Mouse (Mus musculus) CD4-positive, CD25-positive, alpha-beta regulatory T cell, adult 2 months (primary cell): ENCODE results near the gene Pitpnm2.

Source experiments
- DNase-seq: peaks from one replicate; pipeline ENCODE4 v3.0.0-alpha.2; 2012; ENCODE audit warnings: low read depth, low spot score

Gene Pitpnm2

DNA sequence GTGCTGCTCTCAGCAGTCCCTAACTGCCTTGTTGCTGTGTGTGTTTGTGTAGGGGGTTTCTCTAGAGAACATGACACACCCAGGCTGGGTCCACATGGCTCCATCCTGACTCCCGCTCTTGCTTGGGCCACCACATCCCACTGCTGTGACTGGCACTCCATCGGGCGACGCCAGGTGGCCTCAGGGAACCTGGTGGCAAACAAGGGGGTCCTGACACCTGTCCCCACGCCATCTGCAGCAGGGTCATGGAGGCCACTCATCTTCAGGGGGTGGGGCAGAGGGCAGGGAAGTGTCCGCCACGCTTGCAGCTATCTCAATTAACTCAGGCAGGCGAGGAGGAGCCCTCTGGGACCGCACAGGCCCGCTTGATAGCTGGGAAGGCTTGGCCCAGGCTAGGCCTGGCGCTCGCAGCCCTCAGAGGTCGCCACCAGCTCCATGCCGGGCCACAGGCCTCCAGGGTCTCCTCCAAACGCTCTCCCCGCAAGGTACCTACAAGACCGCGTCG, 154.4 kb downstream of the Pitpnm2 start:
- DNase-seq = no peak

DNA sequence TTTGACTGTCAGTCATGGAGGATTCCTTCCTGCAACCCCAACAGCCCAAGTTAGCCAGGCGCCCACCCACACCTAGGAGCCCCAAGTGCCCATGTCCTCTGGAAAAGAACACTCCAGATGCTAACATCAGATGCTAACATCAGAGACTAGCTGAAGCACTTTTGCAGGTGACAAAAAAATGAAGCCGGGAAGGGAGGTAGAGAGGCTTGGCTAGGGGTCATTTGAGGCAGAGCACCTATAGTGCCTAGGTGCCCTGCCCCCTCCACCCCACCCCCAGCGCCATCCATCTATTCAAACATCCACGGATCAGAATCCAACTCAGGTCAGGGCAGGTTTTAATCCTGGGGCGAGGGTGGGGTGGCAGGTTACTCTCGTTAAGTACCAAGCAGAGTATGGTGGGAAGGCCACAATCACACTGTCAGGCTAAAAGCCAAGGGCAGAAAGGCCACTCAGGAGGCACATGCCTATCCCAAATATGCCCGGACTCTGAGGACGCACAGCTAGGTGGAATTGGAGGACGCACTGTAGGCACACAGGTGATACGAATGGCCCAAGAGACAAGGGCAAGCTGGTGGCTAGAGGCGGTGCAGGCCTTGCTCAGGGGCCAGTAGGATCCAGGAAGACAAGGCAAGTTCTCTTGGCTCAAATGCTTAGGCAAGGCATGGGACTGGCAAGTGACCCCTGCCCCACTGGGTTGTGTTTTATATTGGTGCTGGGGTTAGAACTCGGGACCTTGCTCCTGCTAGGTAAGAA, 155.5 kb downstream of the Pitpnm2 start:
- DNase-seq = no peak

DNA sequence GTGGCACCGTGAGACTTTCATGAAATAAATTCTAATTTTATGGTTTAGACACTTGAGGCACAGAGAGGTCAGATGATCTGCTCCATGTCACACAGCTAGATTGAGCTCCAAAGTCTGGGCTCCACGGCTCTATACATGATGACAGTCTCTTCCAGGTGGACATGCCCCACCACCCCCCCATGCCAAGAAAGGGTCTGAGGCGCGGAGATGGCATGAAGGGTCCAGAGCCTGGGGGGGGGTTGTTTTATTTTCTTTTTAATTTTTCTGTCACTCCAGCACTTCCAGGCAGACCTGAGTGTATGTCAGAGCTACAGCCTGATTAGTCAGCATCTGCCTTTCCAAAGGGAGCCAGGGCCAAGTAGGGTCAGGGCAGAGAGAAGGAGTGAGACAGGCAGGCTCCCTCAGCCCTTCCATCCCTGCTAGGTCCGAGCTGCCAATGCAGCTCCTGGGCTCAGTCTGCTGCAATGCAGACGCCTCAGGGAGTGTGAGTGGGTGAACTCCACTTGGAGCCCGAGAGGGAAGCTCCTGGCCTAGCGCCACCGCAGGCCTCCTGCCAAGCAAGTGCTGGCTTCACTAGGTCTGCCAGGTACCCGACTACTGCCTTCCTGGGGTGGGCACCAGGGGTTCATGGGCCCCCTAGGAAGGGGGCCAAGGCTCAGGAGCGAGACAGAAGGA, 156.3 kb downstream of the Pitpnm2 start:
- no peak for DNase-seq

DNA sequence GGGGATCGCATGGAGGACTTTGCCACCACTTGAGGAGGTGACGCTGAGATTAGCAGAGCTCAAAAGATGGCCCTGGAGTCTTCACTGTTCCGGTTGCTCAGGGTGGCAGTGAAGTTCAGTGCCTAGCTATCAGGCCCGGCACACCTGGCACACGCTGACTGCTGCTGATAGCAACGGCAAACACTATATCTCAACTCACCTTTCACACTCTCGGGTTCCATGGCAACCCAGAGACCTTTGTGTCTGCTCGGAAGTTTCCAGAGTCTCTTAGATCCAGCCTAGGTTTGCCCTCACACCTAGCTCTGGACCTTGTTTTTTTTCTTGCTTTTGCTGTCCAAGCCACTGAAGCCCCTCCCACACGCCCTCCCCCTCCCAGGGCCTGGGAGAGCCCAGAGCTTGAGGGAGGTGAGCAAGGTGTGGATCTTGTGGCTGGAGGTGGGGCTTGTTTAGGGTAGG, 157.6 kb downstream of the Pitpnm2 start:
- DNase-seq = no peak

DNA sequence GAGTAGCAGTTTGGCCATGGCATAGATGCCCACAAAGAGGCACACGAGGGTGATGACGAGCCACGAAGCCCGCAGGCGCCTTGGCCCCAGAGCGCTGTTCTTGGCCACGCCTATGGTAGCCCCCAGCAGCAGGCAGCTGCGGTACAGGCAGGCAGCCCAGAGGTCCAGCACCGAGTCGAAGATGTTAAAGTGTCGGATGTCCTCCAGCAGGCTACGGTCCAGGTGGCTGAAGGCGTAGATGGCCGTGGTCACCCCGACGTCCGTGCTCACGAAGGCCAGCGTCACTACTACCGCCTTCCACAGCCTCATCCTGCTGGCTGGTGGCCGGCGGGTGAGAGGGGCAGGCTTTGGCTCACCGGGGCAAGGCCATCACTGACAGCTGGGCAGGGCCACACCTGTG, 159.7 kb downstream of the Pitpnm2 start:
- DNase-seq = no peak

DNA sequence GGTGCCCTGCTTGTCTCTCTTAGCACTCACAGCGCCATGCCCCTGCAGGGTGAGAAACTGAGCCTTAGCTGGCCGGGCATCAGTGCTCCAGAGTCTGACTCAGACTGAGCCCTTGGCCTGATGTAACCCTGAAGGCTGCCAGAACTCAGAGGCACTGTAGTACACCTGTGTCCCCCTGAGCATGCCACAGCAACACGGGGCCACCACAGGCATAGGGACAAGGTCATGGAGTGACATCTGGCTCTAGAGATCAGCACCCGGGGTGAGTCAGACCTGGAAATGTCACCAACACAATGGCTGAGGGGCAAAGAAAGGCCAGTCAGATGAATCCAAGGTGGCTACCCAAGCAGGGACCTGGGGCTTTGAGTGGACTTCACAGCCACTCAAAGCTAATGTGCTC, 162.7 kb downstream of the Pitpnm2 start:
- no peak for DNase-seq

DNA sequence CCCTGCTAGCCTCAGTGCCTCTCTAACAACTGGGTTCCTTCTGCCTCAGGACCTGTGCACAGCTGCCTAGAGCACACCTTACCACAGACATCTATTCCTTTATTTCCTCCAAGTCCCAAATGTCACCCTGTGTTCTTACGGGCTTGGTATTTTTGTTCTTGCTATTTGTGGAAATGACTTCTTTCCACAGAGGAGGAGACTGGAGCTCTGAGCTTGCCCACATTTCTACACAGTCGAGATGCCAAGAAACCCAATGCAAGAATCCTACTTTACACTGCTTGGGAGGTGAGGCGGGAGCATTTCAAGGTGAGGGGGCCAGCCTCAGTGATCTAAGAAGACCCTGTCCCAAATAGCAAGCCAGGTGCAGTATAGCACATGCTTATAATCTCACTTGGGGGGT, 164.0 kb downstream of the Pitpnm2 start:
- DNase-seq = no peak

DNA sequence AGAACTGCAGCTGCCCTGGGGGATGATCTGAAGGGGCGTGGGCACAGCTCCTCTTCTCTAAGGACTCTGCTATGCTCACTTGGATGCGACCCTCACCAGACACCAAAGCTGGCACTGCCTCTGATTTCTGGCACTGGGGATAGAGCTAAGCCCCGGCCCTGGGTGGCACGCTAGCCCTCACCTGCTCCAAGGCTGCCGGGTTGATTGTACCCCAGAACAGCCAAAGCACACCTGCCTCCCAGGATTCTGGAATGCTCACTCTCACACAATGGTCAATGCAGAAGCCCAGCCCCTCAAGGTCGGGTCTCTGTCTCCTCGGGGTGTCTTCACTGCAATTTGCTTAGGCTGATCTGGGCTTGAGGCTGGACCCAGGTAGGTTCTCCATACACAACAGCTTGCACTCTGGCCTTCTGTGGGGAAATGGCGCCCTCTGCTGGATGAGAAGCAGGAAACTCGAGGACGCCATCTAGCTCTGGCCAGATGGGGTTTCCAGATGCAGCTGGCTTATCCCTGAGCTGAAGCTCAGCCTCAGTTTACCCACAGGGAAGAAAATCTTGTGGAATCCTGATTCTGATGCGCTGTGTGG, 164.9 kb downstream of the Pitpnm2 start:
- peak; percentile 93 for DNase-seq

DNA sequence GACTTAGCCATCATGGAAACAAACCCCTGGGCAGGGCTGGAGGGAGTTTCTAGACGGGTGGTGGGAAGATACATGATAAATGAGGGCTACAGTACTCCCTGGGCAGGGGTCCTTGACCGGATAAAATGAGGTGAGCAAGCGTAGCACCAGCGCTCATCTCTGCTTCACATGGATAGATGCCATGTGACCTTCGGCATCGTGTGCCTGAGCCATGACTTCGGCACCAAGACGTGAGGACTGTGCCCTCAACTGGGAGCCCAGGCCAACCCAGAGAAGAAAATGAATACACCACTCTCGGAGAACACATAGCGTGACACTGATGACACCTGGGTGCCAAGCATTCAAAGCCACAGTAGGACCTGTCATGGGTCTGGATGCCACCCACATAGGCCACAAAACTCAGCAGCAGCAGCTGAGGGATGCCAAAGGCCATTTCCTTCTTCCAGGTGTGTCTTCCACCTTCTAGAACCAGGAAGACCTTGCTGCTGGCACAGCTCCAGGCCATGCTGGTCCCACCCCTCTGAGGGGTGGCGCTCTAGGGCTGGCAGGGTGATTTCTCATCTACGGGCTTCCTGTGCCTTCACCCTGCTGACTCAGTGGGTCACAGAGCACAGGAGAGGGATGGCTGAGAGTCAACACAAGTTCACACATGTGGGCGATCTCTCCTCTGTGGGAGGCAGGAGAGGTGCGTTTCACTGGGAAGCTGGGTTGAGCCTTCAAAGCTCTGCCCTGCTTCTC, 165.5 kb downstream of the Pitpnm2 start:
- DNase-seq = peak; percentile 86

DNA sequence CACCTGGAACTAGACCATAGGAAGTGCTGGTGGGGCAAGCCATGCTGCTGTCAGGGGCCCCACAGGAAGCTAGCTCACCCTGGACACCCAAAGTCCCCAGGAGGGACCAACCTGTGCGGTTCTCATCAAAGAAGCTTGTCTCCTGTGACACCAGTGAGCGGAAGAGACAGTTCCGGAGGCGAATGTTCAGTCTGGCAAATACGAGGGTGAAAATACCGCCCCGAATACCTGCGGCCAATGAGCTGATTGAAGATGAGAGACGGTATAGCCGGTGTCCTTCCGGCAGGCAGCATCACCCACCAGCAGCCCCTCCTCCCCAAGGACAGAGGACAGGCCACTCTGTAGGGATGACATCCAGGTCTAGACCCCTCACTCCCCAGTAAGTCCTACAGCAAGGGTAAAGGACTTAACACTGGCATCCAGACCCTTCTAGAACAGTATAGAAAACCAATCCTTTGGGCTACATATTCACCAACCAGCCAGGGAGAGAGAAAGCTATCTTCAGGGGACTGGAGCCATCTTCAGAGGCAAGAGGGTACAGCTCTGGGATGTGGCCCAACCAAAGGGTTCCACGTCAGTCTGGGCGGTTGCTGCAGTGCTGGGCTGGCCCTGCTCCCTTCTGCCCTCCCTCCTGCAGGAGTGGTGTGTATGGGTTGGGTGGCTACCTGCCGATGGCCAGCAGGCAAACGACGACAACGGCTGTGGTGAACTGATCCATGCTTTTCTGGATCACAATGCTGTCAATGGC, 166.4 kb downstream of the Pitpnm2 start:
- DNase-seq = peak; percentile 75

DNA sequence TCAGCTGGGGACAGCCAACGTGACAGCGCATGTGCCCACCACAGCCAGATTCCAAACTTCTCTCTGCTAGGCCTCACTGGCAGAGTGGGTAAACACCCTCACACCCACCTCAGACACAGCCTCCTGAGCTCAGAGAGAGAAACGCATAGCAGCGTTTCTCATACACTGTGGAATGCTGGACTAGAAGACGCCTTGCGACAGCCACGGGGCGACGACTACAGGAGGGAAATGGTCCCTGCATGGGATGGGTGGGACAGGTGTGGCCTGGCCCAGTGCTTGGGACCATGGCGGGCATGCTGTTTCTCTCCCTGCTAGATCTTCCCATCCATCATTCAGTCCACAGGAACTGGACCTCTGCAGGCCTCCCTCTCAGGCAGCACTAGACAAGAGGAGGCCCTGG, 167.1 kb downstream of the Pitpnm2 start:
- peak; percentile 52 for DNase-seq

DNA sequence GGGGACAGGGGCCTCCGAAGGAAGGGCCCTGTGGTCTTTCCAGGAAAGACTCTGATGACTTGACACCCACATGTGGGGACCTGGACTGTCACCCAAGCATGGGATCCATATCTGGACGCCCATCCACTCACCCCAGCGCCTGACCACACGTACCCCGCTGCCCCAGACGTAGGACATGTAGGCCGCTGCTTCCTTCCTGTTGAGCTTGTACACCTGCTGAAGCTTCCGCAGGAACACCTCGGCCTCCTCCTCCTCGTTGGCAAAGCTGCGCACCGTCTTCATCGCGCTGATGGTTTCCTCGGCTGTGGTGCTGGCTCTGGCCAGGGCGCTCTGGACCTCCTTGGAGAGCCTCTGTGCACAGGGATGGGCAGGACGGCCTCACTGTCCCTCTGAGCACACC, 169.7 kb downstream of the Pitpnm2 start:
- peak; percentile 68 for DNase-seq

DNA sequence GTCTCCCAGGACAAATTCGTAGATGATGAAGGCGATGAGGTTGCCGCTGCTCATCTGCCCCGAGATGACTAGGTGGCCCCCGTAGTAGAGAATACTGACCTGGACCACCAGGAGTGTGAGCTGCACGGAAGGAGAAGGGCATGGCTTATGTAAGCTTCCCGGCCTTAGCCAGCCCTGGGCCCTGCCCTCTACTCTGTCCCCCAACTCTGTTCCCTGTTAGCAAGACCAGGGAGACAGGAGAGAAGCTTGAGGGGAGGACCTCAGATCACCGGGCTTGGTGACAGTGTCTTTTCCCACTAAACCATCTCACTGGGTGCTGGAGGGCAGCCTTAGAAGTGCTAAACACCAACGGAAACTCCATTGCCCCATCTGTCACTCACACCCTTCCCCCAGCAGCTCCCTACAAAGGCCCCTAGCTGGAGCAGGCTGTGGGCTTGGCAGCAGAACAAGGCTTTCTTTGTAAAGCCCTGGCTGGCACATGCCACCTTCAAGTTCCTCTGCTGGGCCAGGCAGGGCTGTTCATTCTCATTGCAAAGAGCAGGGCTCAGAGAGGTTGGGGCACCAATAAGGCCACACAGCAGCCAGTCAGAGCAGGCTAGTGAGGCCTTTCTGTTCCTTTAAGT, 170.7 kb downstream of the Pitpnm2 start:
- DNase-seq = peak; percentile 67

DNA sequence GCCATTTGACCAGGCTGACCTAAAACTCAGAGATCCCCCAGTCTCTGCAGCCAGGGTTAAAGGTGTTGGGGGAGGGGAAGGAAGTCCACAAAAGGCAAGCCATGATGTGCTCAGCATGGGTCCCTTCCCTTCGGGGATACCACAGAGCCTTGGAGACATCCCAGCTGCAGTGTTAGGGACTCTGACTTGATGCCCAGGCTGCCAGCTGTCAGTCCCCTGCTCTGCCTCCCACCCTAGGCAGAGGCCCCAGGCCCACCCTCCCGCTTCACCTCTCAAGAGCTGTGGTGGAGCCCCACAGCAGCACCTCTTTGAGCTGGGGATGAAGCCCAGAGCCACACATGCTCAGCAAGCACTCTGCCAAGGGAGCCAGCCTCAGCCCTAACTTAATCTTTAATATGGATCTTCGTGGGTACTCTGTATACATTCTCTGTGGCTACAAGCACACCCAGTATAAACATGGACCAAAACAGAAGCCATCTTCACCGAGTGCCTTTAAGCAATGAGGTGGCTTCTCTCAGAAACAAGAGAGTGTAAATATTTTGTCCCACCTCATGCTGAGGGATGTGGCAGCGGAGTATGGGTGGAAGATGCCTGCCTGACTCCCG, 171.6 kb downstream of the Pitpnm2 start:
- DNase-seq = peak; percentile 40

DNA sequence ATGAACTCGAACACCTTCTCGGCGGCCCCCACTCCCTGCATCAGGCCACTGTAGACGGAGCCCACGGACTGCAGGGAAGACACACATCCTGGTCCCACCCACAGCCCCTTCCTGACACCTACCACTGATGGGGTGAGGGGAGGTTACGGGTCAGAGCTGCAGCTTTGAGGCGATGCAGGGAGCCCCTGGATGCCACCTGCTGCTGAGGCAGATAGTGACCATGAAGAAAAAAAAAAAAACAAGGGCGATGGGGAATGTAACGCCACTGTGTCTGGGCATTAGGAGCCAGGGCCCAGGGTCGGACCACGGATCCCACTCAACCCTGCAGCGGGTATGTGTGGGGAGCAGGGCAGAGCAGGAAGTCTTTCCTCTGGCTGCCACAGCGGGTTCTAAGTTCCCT, 172.3 kb downstream of the Pitpnm2 start:
- DNase-seq = no peak

DNA sequence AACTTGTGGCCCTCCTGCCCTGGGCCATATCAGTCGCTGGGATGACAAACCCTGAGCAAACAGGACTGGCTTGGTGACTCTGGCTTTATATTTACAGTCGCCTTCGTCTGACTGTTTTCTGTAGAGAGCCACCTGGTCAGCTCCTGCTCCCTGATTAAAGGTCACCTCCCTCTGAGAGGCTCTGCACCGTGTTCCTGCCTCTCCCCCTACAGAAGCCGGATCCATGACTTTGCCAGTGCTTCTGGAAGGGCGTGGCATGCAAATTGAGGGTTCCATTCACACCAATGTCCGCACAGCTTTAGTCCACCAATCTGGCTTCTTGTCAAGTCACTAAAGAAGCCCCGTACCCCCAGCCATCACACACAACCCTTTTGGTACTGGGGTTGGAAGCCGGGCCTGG, 173.0 kb downstream of the Pitpnm2 start:
- DNase-seq = no peak

DNA sequence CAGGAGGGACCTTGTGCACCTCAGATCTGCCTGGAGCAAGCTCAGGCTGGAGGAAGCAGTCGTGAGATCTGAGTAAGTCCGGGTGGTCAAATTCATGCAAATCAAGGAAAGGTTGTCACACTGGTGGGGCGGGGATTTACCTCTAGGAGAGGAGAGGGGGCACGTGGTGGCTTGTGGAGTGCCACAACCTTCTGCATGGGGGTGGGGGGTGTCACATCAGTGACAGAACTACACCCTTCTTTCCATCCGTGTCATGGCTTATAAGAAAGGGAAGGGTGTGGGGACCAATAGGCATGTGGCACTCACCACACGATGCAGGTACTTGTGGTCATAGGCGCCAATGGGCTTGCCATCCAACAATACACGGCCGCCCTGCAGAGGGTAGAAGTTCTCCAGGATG, 173.8 kb downstream of the Pitpnm2 start:
- DNase-seq = peak; percentile 63

DNA sequence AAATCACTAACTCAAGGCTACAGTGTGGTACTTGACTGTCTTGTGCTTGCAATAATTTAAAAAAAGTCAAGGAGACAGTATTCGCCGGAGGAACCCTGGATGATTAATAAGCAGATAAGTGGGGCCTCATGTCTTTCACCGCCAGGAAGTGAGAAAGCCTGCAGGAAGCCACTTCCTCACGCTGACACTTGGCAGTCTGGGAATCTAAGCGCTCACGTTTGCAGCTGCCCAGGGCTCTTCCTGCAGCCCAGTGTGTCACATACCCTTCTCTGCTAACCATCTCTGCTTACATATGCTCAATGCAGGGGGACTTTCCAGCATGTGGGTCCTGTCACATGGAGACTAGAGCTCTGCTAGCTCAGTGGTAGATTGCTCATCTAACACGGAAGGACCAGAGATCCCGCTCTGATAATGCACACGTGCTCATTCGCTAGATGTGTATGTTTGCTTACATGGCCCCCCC, 174.7 kb downstream of the Pitpnm2 start:
- DNase-seq = peak; percentile 91

DNA sequence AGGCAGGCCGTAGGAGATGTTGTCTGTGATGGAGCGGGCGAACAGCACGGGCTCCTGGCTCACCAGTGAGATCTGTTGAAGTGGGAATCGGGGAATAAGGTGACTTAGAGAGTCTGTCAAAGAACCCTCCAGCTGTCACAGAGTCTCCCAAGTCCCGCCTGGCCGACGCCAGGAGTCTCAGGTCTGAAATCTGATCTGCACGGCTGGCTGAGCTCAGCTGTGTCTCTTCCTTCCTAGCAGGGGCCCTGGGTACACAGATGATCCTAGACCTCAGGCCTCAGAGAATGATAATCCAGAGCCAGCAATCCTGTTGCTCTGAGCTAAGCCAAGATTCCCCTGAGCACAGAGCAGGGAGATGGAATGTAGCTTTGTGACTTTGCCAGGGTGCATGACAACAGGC, 175.9 kb downstream of the Pitpnm2 start:
- DNase-seq = no peak

DNA sequence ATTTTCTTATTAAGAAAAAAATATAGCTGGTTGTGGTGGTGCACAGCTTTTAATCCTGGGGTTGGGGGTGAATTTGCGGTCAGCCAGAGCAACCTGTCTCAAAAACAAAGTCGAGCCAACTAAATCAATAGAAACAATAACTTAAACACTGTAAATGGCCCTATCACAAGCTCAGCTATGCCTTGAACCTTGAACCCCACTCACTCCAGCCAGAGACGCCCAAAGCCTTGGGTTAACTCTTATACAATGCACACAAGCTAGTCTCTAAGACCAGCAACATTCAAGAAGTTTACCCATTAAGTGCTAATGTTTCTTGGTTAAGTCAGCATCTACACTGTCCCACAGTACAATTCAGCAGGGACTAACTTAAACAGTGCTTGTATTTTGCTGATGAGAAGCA, 179.9 kb downstream of the Pitpnm2 start:
- DNase-seq = no peak
